Mouse (Mus musculus) hindbrain, embryonic 14.5 days (tissue): ENCODE measurements around the gene Fgf3. TPM values are rescaled to one million over a fixed set of nuclear protein-coding genes. Genes with fewer than 3 reads are reported as not detected.

Experiments
- ATAC-seq: fragments of 200-750 bp; cut with Nextera tagmentation; 2 replicates; pipeline ENCODE4 v1.8.0; 2017; ENCODE audit warnings: moderate number of reproducible peaks, mild to moderate bottlenecking, moderate TSS enrichment, moderate library complexity; ENCODE audit not compliant: low FRiP score
- DNase-seq: peaks from one replicate; pipeline ENCODE4 v3.0.0-alpha.2; 2015; ENCODE audit warnings: low spot score
- H3K27ac ChIP-seq: fragments of 300-500 bp; sonication (generic); 2 replicates; pipeline ENCODE4 v1.5.1; 2014; ENCODE audit warnings: mild to moderate bottlenecking, moderate library complexity
- H3K27me3 ChIP-seq: fragments of 300-500 bp; sonication (generic); 2 replicates; pipeline ENCODE4 v1.6.1; 2014; ENCODE audit warnings: mild to moderate bottlenecking, low read length, mixed read lengths; ENCODE audit not compliant: control insufficient read depth, insufficient read depth
- H3K36me3 ChIP-seq: fragments of 300-500 bp; sonication (generic); replicated peaks from 2 replicates; pipeline ENCODE4 v1.6.1; 2014; ENCODE audit not compliant: control insufficient read depth, insufficient read depth
- H3K4me1 ChIP-seq: fragments of 300-500 bp; sonication (generic); replicated peaks from 2 replicates; pipeline ENCODE4 v1.6.1; 2014; ENCODE audit warnings: antibody characterized with exemption, low read length, mixed read lengths; ENCODE audit not compliant: control insufficient read depth, insufficient read depth
- H3K4me2 ChIP-seq: fragments of 300-500 bp; sonication (generic); replicated peaks from 2 replicates; pipeline ENCODE4 v1.6.1; 2014; ENCODE audit warnings: mild to moderate bottlenecking, moderate library complexity
- H3K4me3 ChIP-seq: fragments of 300-500 bp; sonication (generic); replicated peaks from 2 replicates; pipeline ENCODE4 v1.5.1; 2014; ENCODE audit warnings: mild to moderate bottlenecking, low read length
- H3K9ac ChIP-seq: fragments of 300-500 bp; sonication (generic); 2 replicates; pipeline ENCODE4 v1.6.1; 2014
- H3K9me3 ChIP-seq: fragments of 300-500 bp; sonication (generic); 2 replicates; pipeline ENCODE4 v1.6.1; 2016; ENCODE audit warnings: low read length; ENCODE audit not compliant: control insufficient read depth
- WGBS: fragments of 180-500 bp; shearing (Covaris S2); extraction: QIAGEN DNeasy Blood & Tissue Kit; methylation state at CpG from one replicate; pipeline ENCODE4 v1.1.7; 2014; 5-methylcytosine and 5-hydroxymethylcytosine counted together
- polyA plus RNA-seq: library from polyadenylated mRNA; unstranded; fragments of >200 nt; fragmentation: Nextera tagmentation; extraction: Ambion mirVana; gene quantifications from 2 replicates; pipeline ENCODE4 v1.2.1, GENCODE M21; 2014

Fgf3 gene
- polyA plus RNA-seq, 1 experiment from 2014 or later, result 4.8 TPM

- Histone ChIP-seq H3K9me3 (no peaks in the 10 kb centered on the region), H3K27me3 (peaks cover 9% of the 10 kb centered on the region), H3K27ac (no peak overlapping the region), H3K36me3 (no peaks in the 10 kb centered on the region), H3K9ac (no peak overlapping the region), H3K4me1 (no peaks in the 10 kb centered on the region), H3K4me2 (no peak overlapping the region), H3K4me3 (no peak overlapping the region)
- ATAC-seq (no peak), DNase-seq (no peak)
- WGBS, result 52% methylated on average over 3 of the region's 3 CpGs
These were observed 17.1 kb downstream of the Fgf3 start for GRCm38 (mm10) chr7:144854966-144855365.

GRCm38 (mm10) chr7:144857158-144857557 lies 19.3 kb downstream of the Fgf3 start:
- no peaks in the 10 kb centered on the region for H3K36me3 ChIP-seq
- H3K4me3 ChIP-seq, result no peak overlapping the region
- DNase-seq, result no peak
- no peaks in the 10 kb centered on the region for H3K9me3 ChIP-seq
- no peaks in the 10 kb centered on the region; the same call in 1 of the 2 replicates for H3K4me1 ChIP-seq
- H3K9ac ChIP-seq, result no peak overlapping the region
- H3K27me3 ChIP-seq, result peaks cover 31% of the 10 kb centered on the region
- WGBS, result 81% methylated on average over 7 of the region's 7 CpGs
- H3K4me2 ChIP-seq, result no peak overlapping the region
- H3K27ac ChIP-seq, result no peak overlapping the region
- no peak for ATAC-seq

DNA sequence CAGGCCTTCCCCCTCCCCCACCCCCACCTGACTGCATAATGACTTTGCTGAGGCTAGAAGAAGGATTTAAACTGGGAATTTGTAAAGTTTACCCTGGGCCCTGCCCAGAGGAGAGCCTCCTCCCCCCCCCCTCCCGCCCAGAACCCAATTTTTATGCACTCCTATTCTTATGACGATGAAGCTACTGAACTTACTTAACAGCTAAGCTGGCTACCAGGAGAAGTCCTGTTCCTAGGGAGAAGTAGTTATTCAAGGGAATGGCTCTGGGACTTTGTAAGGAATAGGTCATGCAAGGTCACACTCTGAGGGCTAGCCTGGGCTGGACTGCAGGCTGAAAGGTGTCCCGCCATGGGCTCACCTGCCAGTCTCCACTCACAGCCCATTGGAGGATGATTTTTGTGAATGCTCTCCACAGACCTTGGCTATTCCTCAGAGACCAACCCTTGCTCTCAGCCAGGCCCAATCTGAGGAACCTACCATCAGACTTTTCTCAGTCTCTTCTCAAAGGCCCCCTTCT lies 20.0 kb downstream of the Fgf3 start:
- no peaks in the 10 kb centered on the region for H3K36me3 ChIP-seq
- no peaks in the 10 kb centered on the region; the same call in 1 of the 2 replicates for H3K4me1 ChIP-seq
- H3K4me2 ChIP-seq, result no peak overlapping the region
- peaks cover 38% of the 10 kb centered on the region for H3K27me3 ChIP-seq
- 67% methylated on average over 3 of the region's 3 CpGs for WGBS
- no peak overlapping the region for H3K4me3 ChIP-seq
- H3K27ac ChIP-seq, result no peak overlapping the region
- H3K9ac ChIP-seq, result no peak overlapping the region
- ATAC-seq (no peak), DNase-seq (no peak)
- H3K9me3 ChIP-seq, result no peaks in the 10 kb centered on the region

- H3K4me3 ChIP-seq, result no peak overlapping the region
- peaks cover 47% of the 10 kb centered on the region for H3K27me3 ChIP-seq
- H3K9me3 ChIP-seq, result no peaks in the 10 kb centered on the region
- H3K4me2 ChIP-seq, result no peak overlapping the region
- H3K27ac ChIP-seq, result no peak overlapping the region
- no peaks in the 10 kb centered on the region for H3K36me3 ChIP-seq
- H3K9ac ChIP-seq, result no peak overlapping the region
- DNase-seq (no peak), ATAC-seq (no peak)
- no peaks in the 10 kb centered on the region; the same call in 1 of the 2 replicates for H3K4me1 ChIP-seq
- 85% methylated on average over 1 of the region's 1 CpGs for WGBS
These were observed 20.8 kb downstream of the Fgf3 start for GRCm38 (mm10) chr7:144858702-144859101.

DNA sequence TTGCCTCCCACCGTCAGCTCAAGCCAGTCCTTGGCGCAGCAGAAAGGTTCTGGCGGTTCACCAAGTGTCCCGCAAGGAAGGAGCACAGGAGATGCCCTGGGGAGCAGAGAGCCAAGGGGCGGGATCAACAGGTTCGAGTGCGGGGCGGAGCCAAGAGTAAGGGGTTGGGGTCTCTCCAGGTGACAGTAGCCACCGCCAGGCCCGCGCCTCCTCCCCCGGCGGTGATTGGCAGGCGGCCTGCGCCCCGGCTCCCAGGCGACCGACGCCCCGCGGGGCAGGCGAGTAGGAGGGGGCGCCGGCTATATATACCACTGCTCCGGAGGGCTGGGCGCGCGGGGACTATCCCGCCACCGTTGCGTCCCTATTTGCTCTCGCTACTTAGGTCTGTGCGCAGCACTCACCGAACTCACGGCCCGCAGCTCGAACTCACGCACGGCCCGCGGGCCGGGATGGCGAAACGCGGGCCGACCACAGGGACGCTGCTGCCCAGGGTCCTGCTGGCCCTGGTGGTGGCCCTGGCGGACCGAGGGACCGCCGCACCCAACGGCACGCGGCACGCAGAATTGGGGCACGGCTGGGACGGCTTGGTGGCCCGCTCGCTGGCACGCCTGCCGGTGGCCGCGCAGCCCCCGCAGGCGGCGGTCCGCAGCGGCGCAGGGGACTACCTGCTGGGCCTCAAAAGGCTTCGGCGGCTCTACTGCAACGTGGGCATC lies 23.3 kb downstream of the Fgf3 start:
- H3K9ac ChIP-seq, result no peak overlapping the region
- WGBS, result 1% methylated on average over 68 of the region's 72 CpGs
- peak overlapping the region; percentile 29 for H3K4me2 ChIP-seq
- ATAC-seq (no peak), DNase-seq (no peak)
- peaks cover 72% of the 10 kb centered on the region for H3K27me3 ChIP-seq
- H3K27ac ChIP-seq, result no peak overlapping the region
- no peaks in the 10 kb centered on the region for H3K9me3 ChIP-seq
- no peaks in the 10 kb centered on the region; the same call in 1 of the 2 replicates for H3K4me1 ChIP-seq
- peak overlapping the region; percentile 21 for H3K4me3 ChIP-seq
- no peaks in the 10 kb centered on the region for H3K36me3 ChIP-seq

DNA sequence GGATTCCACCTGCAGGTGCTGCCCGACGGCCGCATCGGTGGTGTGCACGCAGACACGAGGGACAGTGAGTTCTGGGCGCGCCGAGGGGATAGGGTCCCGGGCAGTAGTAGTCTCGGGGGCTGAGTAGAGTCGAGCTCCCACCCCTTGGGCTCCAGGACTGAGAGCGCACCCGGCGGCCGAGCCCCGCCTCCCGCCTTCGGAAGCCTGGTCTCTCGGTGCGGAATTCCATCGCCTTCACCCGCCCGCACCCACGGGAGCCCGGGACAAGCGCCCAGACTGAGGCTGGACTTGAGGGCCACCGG lies 23.8 kb downstream of the Fgf3 start:
- ATAC-seq, result no peak
- Histone ChIP-seq H3K27me3 (peaks cover 77% of the 10 kb centered on the region), H3K9me3 (no peaks in the 10 kb centered on the region), H3K4me1 (no peaks in the 10 kb centered on the region; the same call in 1 of the 2 replicates), H3K4me3 (peak overlapping the region; percentile 21), H3K4me2 (peak overlapping the region; percentile 29), H3K27ac (no peak overlapping the region), H3K9ac (no peak overlapping the region), H3K36me3 (no peaks in the 10 kb centered on the region)
- WGBS, result under 1% methylated on average over 28 of the region's 28 CpGs
- no peak for DNase-seq

DNA sequence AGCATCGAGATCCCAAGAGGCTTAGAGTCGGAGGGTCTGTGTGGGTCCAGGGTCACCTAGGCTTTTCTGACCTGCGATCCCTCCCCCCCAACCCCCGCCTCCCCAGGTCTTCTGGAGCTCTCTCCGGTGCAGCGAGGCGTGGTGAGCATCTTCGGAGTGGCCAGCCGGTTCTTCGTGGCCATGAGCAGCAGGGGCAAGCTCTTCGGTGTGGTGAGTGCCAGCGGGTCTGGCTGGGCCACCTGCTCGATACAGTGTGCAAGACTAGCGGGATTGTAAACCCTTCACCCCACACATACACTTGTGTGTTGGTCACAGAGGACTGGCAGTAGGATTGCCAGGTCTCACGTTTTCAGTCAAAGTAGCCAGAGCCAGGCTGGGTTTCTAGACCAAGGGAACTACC lies 24.2 kb downstream of the Fgf3 start:
- DNase-seq (no peak), ATAC-seq (no peak)
- Histone ChIP-seq H3K27ac (no peak overlapping the region), H3K27me3 (peaks cover 79% of the 10 kb centered on the region), H3K36me3 (no peaks in the 10 kb centered on the region), H3K4me1 (no peaks in the 10 kb centered on the region; the same call in 1 of the 2 replicates), H3K4me2 (peak overlapping the region; percentile 29; the same call in 1 of the 2 replicates), H3K9ac (no peak overlapping the region), H3K9me3 (no peaks in the 10 kb centered on the region), H3K4me3 (0 out of 2 replicates have a peak overlapping the region, but pooled peaks have one; percentile 21)
- WGBS, result 0% methylated on average over 15 of the region's 15 CpGs

DNA sequence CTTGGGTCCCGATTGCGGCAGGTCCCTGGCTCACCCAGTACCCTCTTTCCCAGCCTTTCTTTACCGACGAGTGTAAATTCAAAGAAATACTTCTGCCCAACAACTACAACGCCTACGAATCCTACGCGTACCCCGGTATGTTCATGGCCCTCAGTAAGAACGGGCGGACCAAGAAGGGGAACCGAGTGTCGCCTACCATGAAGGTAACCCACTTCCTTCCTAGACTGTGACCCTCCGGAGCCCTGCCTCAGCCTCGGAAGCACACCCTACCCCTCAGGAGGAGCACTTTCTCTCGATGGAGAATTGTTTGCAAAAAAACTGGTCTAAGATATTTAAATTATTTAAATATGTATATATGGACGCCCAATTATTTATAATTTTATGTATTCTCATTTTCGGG lies 24.8 kb downstream of the Fgf3 start:
- Histone ChIP-seq H3K4me1 (no peaks in the 10 kb centered on the region; the same call in 1 of the 2 replicates), H3K27me3 (peaks cover 79% of the 10 kb centered on the region), H3K36me3 (no peaks in the 10 kb centered on the region), H3K9ac (no peak overlapping the region), H3K27ac (no peak overlapping the region), H3K9me3 (no peaks in the 10 kb centered on the region), H3K4me3 (no peak overlapping the region), H3K4me2 (no peak overlapping the region)
- DNase-seq, result no peak
- no peak for ATAC-seq
- 2% methylated on average over 18 of the region's 18 CpGs for WGBS

DNA sequence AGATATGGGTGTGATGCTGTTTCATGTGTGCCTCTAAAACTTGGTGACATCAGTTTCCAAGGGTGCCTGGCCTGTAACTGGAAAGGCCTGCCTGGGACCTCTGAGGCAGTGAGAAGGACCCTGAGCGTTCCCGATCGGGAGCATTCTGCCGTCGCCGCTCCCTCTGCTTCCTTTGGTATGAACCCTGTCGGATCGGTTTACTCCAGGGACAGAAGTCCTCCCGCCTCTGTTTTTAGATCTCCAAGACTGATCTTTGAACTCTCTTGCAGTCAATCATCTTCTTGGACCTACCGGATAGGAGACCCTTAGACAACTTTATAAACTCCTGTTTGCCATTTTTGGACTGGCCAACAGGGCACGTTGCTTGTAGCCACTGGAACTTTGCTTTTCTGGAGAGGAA lies 25.3 kb downstream of the Fgf3 start:
- Histone ChIP-seq H3K36me3 (no peaks in the 10 kb centered on the region), H3K9me3 (no peaks in the 10 kb centered on the region), H3K4me3 (no peak overlapping the region), H3K27me3 (peaks cover 79% of the 10 kb centered on the region), H3K4me1 (no peaks in the 10 kb centered on the region; the same call in 1 of the 2 replicates), H3K27ac (no peak overlapping the region), H3K9ac (no peak overlapping the region), H3K4me2 (no peak overlapping the region)
- no peak for DNase-seq
- 3% methylated on average over 11 of the region's 11 CpGs for WGBS
- no peak for ATAC-seq
